Mouse (Mus musculus) myocyte (in vitro differentiated cells): ENCODE data around the gene Isoc2b. TPM values are rescaled to one million over a fixed set of nuclear protein-coding genes. Genes with fewer than 3 reads are reported as not detected.
A peak's percentile ranks its signal among the peaks of the same experiment; 100 is the strongest.

Experiments used
- H3K27me3 ChIP-seq: one replicate; pipeline ENCODE4 v1.6.1; 2011; ENCODE audit not compliant: control insufficient read depth, insufficient read depth, insufficient read length
- H3K36me3 ChIP-seq: one replicate; pipeline ENCODE4 v1.6.1; 2011; ENCODE audit not compliant: control insufficient read depth, insufficient read depth
- H3K4me2 ChIP-seq: one replicate; pipeline ENCODE4 v1.6.1; 2011; ENCODE audit warnings: low read depth, control low read depth
- H3K4me3 ChIP-seq: one replicate; pipeline ENCODE4 v1.5.1; 2011; ENCODE audit warnings: mild to moderate bottlenecking, control low read depth, moderate library complexity
- H3K79me2 ChIP-seq: one replicate; pipeline ENCODE4 v1.6.1; 2011; ENCODE audit not compliant: control insufficient read depth, insufficient read depth
- H3ac ChIP-seq: one replicate; pipeline ENCODE4 v1.6.1; 2011; ENCODE audit not compliant: control insufficient read depth, insufficient read length
- CEBPB ChIP-seq: IDR thresholded peaks from 2 replicates; pipeline ENCODE4 v1.6.1; 2011; ENCODE audit warnings: mild to moderate bottlenecking, moderate library complexity; ENCODE audit not compliant: poor library complexity, insufficient read depth, severe bottlenecking
- E2F4 ChIP-seq: IDR thresholded peaks from one replicate; pipeline ENCODE4 v1.6.1; 2011; ENCODE audit warnings: mild to moderate bottlenecking, control low read depth, moderate library complexity; ENCODE audit not compliant: insufficient read depth
- MAX ChIP-seq: IDR thresholded peaks from one replicate; pipeline ENCODE4 v1.6.1; 2011; ENCODE audit warnings: low read depth, mild to moderate bottlenecking, control low read depth
- MYOD1 ChIP-seq, 3 experiments: IDR thresholded peaks; one replicate each; pipeline ENCODE4 v1.6.1; 2011; ENCODE audit warnings: control low read depth in 2 of 3, low read depth in 2 of 3, mild to moderate bottlenecking in 2 of 3, moderate library complexity in 1 of 3; ENCODE audit not compliant: insufficient read length in 2 of 3, control insufficient read depth in 1 of 3
- MYOG ChIP-seq, 3 experiments: IDR thresholded peaks; one replicate each; pipeline ENCODE4 v1.6.1; 2011; ENCODE audit warnings: control low read depth in 2 of 3, low read depth in 2 of 3, mild to moderate bottlenecking in 2 of 3; ENCODE audit not compliant: insufficient read length in 2 of 3, control insufficient read depth in 1 of 3, insufficient read depth in 1 of 3
- POLR2A ChIP-seq: IDR thresholded peaks from one replicate; pipeline ENCODE4 v1.6.1; 2011; ENCODE audit warnings: low read depth, mild to moderate bottlenecking, control low read depth, moderate library complexity; ENCODE audit not compliant: insufficient read length
- POLR2AphosphoS2 ChIP-seq: IDR thresholded peaks from one replicate; pipeline ENCODE4 v1.6.1; 2011; ENCODE audit warnings: low read depth, control low read depth; ENCODE audit not compliant: insufficient read length
- REST ChIP-seq: IDR thresholded peaks from one replicate; pipeline ENCODE4 v1.6.1; 2011; ENCODE audit warnings: mild to moderate bottlenecking, control low read depth, moderate library complexity; ENCODE audit not compliant: insufficient read depth, insufficient read length
- SRF ChIP-seq: IDR thresholded peaks from one replicate; pipeline ENCODE4 v1.6.1; 2011; ENCODE audit warnings: low read depth; ENCODE audit not compliant: control insufficient read depth, insufficient read length
- TCF12 ChIP-seq: IDR thresholded peaks from one replicate; pipeline ENCODE4 v1.6.1; 2011; ENCODE audit warnings: mild to moderate bottlenecking, control low read depth; ENCODE audit not compliant: poor library complexity, insufficient read depth, severe bottlenecking
- TCF3 ChIP-seq: IDR thresholded peaks from one replicate; pipeline ENCODE4 v1.6.1; 2011; ENCODE audit warnings: low read depth, control low read depth; ENCODE audit not compliant: insufficient read length
- USF1 ChIP-seq: IDR thresholded peaks from one replicate; pipeline ENCODE4 v1.6.1; 2011; ENCODE audit warnings: low read depth, mild to moderate bottlenecking, control low read depth, moderate library complexity
- polyA plus RNA-seq: library from polyadenylated mRNA; unstranded; fragments of >200 nt; fragmentation: generic; extraction: Trizol; gene quantifications from one replicate; pipeline ENCODE4 v1.2.1, GENCODE M21; 2012; ENCODE audit warnings: missing spikeins

Isoc2b gene
- polyA plus RNA-seq, 1 experiment: 0.65 TPM

GRCm38 (mm10) chr7:4866631-4867180, 3.4 kb downstream of the Isoc2b start:
- Histone ChIP-seq H3K36me3 (no peaks in the 10 kb centered on the region), H3K4me2 (peak overlapping the region; percentile 70), H3ac (no peak overlapping the region), H3K79me2 (no peaks in the 10 kb centered on the region), H3K4me3 (peak overlapping the region; percentile 38), H3K27me3 (no peaks in the 10 kb centered on the region)
- TF ChIP-seq MYOD1 (IDR thresholded peaks at IDR 0.05; ENCODE audit: control insufficient read depth in 1 of 3, insufficient read length in 2 of 3, low read depth in 2 of 3) (no peak), MYOG (IDR thresholded peaks at IDR 0.05; ENCODE audit: control insufficient read depth in 1 of 3, insufficient read depth in 1 of 3, insufficient read length in 2 of 3, low read depth in 2 of 3) (no peak), SRF (no peak)

GRCm38 (mm10) chr7:4865579-4866493, 4.2 kb downstream of the Isoc2b start:
- Histone ChIP-seq H3ac (no peak overlapping the region), H3K27me3 (no peaks in the 10 kb centered on the region), H3K4me2 (peak overlapping the region; percentile 80), H3K4me3 (peak overlapping the region; percentile 38), H3K36me3 (no peaks in the 10 kb centered on the region), H3K79me2 (no peaks in the 10 kb centered on the region)
- TF ChIP-seq POLR2A (peak; percentile 51), MYOG (IDR thresholded peaks at IDR 0.05; ENCODE audit: control insufficient read depth in 1 of 3, insufficient read depth in 1 of 3, insufficient read length in 2 of 3, low read depth in 2 of 3) (no peak)

GRCm38 (mm10) chr7:4865090-4865489, 5.0 kb downstream of the Isoc2b start:
- H3K79me2 ChIP-seq: no peaks in the 10 kb centered on the region
- H3K27me3 ChIP-seq: no peaks in the 10 kb centered on the region
- H3K36me3 ChIP-seq: no peaks in the 10 kb centered on the region
- H3ac ChIP-seq: no peak overlapping the region
- no peak for TF ChIP-seq SRF
- no peak for TF ChIP-seq REST
- no peak for TF ChIP-seq MAX
- H3K4me2 ChIP-seq: peak overlapping the region; percentile 80
- H3K4me3 ChIP-seq: peak overlapping the region; percentile 38

GRCm38 (mm10) chr7:4864130-4864845, 5.8 kb downstream of the Isoc2b start:
- Histone ChIP-seq H3K36me3 (no peaks in the 10 kb centered on the region), H3K27me3 (no peaks in the 10 kb centered on the region), H3ac (no peak overlapping the region), H3K4me3 (no peak overlapping the region), H3K79me2 (no peaks in the 10 kb centered on the region), H3K4me2 (no peak overlapping the region)
- TF ChIP-seq SRF (no peak), E2F4 (no peak), POLR2A (no peak), TCF12 (no peak), MYOD1 (IDR thresholded peaks at IDR 0.05; ENCODE audit: control insufficient read depth in 1 of 3, insufficient read length in 2 of 3, low read depth in 2 of 3) (no peak), TCF3 (no peak), MAX (no peak), POLR2AphosphoS2 (no peak), USF1 (no peak), MYOG (IDR thresholded peaks at IDR 0.05; ENCODE audit: control insufficient read depth in 1 of 3, insufficient read depth in 1 of 3, insufficient read length in 2 of 3, low read depth in 2 of 3) (no peak), REST (no peak), CEBPB (no peak)

GRCm38 (mm10) chr7:4863541-4864080, 6.4 kb downstream of the Isoc2b start:
- no peaks in the 10 kb centered on the region for H3K36me3 ChIP-seq
- no peak overlapping the region for H3ac ChIP-seq
- peaks cover 3% of the 10 kb centered on the region for H3K27me3 ChIP-seq
- TF ChIP-seq MYOD1 (IDR thresholded peaks at IDR 0.05; ENCODE audit: control insufficient read depth in 1 of 3, insufficient read length in 2 of 3, low read depth in 2 of 3) (no peak), REST (no peak), POLR2AphosphoS2 (no peak), USF1 (no peak), CEBPB (no peak), TCF3 (no peak), E2F4 (no peak), MYOG (IDR thresholded peaks at IDR 0.05; ENCODE audit: control insufficient read depth in 1 of 3, insufficient read depth in 1 of 3, insufficient read length in 2 of 3, low read depth in 2 of 3) (no peak), TCF12 (no peak), SRF (no peak)
- no peak overlapping the region for H3K4me2 ChIP-seq
- H3K79me2 ChIP-seq: no peaks in the 10 kb centered on the region
- H3K4me3 ChIP-seq: no peak overlapping the region
